Mouse (Mus musculus) G1E (cell line): ENCODE results near the gene Specc1. TPM values are rescaled to one million over a fixed set of nuclear protein-coding genes. Genes with fewer than 3 reads are reported as not detected.

Experiments used
- ATAC-seq: 2 replicates; pipeline ENCODE4 v1.8.0; 2016; ENCODE audit warnings: mild to moderate bottlenecking; ENCODE audit not compliant: insufficient number of reproducible peaks, poor library complexity, low FRiP score, severe bottlenecking; ENCODE audit errors: extremely low read depth
- DNase-seq: peaks from one replicate; pipeline ENCODE4 v3.0.0; 2012; ENCODE audit warnings: low spot score
- H3K27me3 ChIP-seq: 2 replicates; pipeline ENCODE4 v1.6.1; 2012; ENCODE audit warnings: mild to moderate bottlenecking, low read length, inconsistent platforms; ENCODE audit not compliant: insufficient read depth
- H3K36me3 ChIP-seq: replicated peaks from 2 replicates; pipeline ENCODE3; 2012; ENCODE audit warnings: mild to moderate bottlenecking, inconsistent platforms
- H3K4me1 ChIP-seq: 2 replicates; pipeline ENCODE4 v1.6.1; 2012; ENCODE audit warnings: low read depth, low read length, inconsistent platforms, mixed read lengths; ENCODE audit not compliant: insufficient read depth
- H3K4me3 ChIP-seq: 2 replicates; pipeline ENCODE4 v1.5.1; 2012; ENCODE audit warnings: low read depth, mild to moderate bottlenecking, inconsistent platforms, low read length, moderate library complexity, mixed read lengths
- H3K9me3 ChIP-seq: replicated peaks from 2 replicates; pipeline ENCODE4 v1.6.1; 2012; ENCODE audit warnings: inconsistent platforms
- CTCF ChIP-seq: IDR thresholded peaks from 2 replicates; pipeline ENCODE4 v1.5.1; 2012; ENCODE audit warnings: low read depth, low read length, inconsistent platforms, mixed read lengths
- GATA1 ChIP-seq: IDR thresholded peaks from 2 replicates; pipeline ENCODE4 v1.6.1; 2012; ENCODE audit warnings: borderline replicate concordance, low read length, inconsistent platforms, mixed read lengths
- GATA2 ChIP-seq: IDR thresholded peaks from 2 replicates; pipeline ENCODE4 v1.6.1; 2012; ENCODE audit warnings: low read depth, low read length, inconsistent platforms, borderline replicate concordance
- POLR2AphosphoS5 ChIP-seq: IDR thresholded peaks from 2 replicates; pipeline ENCODE4 v1.6.1; 2012; ENCODE audit warnings: low read depth, low read length, inconsistent platforms; ENCODE audit not compliant: insufficient replicate concordance
- TAL1 ChIP-seq: conservative IDR thresholded peaks from 2 replicates; pipeline ENCODE4 v1.6.1; 2012; ENCODE audit warnings: low read depth, low read length, inconsistent platforms, mixed read lengths
- polyA plus RNA-seq: library from polyadenylated mRNA; stranded (reverse); fragments of >175 nt; gene quantifications from 2 replicates; pipeline ENCODE4 v1.2.3, GENCODE M21; 2012
- total RNA-seq, 2 experiments: library from RNA; stranded (forward) in 1 of 2; stranded (reverse) in 1 of 2; fragments of 200-1000 nt in 1 of 2; fragments of >200 nt in 1 of 2; fragmentation: Nextera tagmentation in 1 of 2; gene quantifications; 2 replicates each; pipeline ENCODE4 v1.2.3; 2014 to 2017

Gene Specc1
- total and polyA plus RNA-seq, 3 experiments = 2.4 to 76.6 (median 12.1) TPM

GRCm38 (mm10) chr11:62047817-62048640, 91.5 kb downstream of the Specc1 start:
- Histone ChIP-seq H3K36me3 (peaks cover 50% of the 10 kb centered on the region), H3K27me3 (no peaks in the 10 kb centered on the region), H3K9me3 (no peaks in the 10 kb centered on the region), H3K4me3 (no peak overlapping the region), H3K4me1 (peaks cover 11% of the 10 kb centered on the region)
- peak; percentile 41 for DNase-seq
- TF ChIP-seq CTCF (peak; percentile 63), GATA1 (no peak)
- peak; percentile 40; the same call in 1 of the 2 replicates for ATAC-seq

- no peak for DNase-seq
- Histone ChIP-seq H3K27me3 (no peaks in the 10 kb centered on the region), H3K9me3 (no peaks in the 10 kb centered on the region), H3K4me1 (peaks cover 11% of the 10 kb centered on the region), H3K4me3 (no peak overlapping the region), H3K36me3 (peaks cover 46% of the 10 kb centered on the region)
- TF ChIP-seq GATA2 = no peak
- no peak for TF ChIP-seq TAL1
- no peak for TF ChIP-seq CTCF
- TF ChIP-seq GATA1 = no peak
- TF ChIP-seq POLR2AphosphoS5 = no peak
- no peak for ATAC-seq
These were observed 92.6 kb downstream of the Specc1 start for GRCm38 (mm10) chr11:62049170-62049569.

- no peak for ATAC-seq
- no peak for DNase-seq
- Histone ChIP-seq H3K36me3 (peaks cover 37% of the 10 kb centered on the region), H3K9me3 (no peaks in the 10 kb centered on the region), H3K4me1 (peaks cover 11% of the 10 kb centered on the region), H3K27me3 (no peaks in the 10 kb centered on the region), H3K4me3 (no peak overlapping the region)
- TF ChIP-seq TAL1 (no peak), POLR2AphosphoS5 (no peak), GATA1 (no peak), GATA2 (no peak), CTCF (no peak)
These were observed 94.1 kb downstream of the Specc1 start for GRCm38 (mm10) chr11:62050356-62051330.

GRCm38 (mm10) chr11:62051487-62051886, 94.9 kb downstream of the Specc1 start:
- 0 out of 2 replicates have a peak, but pooled peaks cover 6% of the 10 kb centered on the region for H3K4me1 ChIP-seq
- H3K4me3 ChIP-seq = no peak overlapping the region
- ATAC-seq (no peak), DNase-seq (no peak)
- no peaks in the 10 kb centered on the region for H3K27me3 ChIP-seq
- TF ChIP-seq GATA1 (no peak), CTCF (no peak), GATA2 (no peak), POLR2AphosphoS5 (no peak), TAL1 (no peak)
- peaks cover 33% of the 10 kb centered on the region for H3K36me3 ChIP-seq
- H3K9me3 ChIP-seq = no peaks in the 10 kb centered on the region

- Histone ChIP-seq H3K36me3 (peaks cover 25% of the 10 kb centered on the region), H3K27me3 (no peaks in the 10 kb centered on the region), H3K4me1 (peaks cover 6% of the 10 kb centered on the region; the same call in 1 of the 2 replicates), H3K9me3 (no peaks in the 10 kb centered on the region), H3K4me3 (no peak overlapping the region)
- TF ChIP-seq GATA2 (no peak), TAL1 (no peak), CTCF (no peak), POLR2AphosphoS5 (no peak), GATA1 (no peak)
- no peak for ATAC-seq
- no peak for DNase-seq
These were observed 97.4 kb downstream of the Specc1 start for GRCm38 (mm10) chr11:62053928-62054327.

- ATAC-seq = no peak
- no peaks in the 10 kb centered on the region for H3K9me3 ChIP-seq
- no peak for DNase-seq
- peaks cover 1% of the 10 kb centered on the region for H3K36me3 ChIP-seq
- no peaks in the 10 kb centered on the region for H3K4me1 ChIP-seq
- TF ChIP-seq GATA2 = no peak
- TF ChIP-seq POLR2AphosphoS5 = no peak
- no peak for TF ChIP-seq CTCF
- TF ChIP-seq TAL1 = no peak
- no peak for TF ChIP-seq GATA1
- H3K27me3 ChIP-seq = no peaks in the 10 kb centered on the region; the same call in 1 of the 2 replicates
- no peak overlapping the region for H3K4me3 ChIP-seq
These were observed 108.0 kb downstream of the Specc1 start for GRCm38 (mm10) chr11:62064565-62064964.
